Mouse (Mus musculus) G1E (cell line): Measurements from ENCODE around the gene Calr.

Experiments used
- GATA1 ChIP-seq: IDR thresholded peaks from 2 replicates; pipeline ENCODE4 v1.6.1; 2012; ENCODE audit warnings: borderline replicate concordance, low read length, inconsistent platforms, mixed read lengths
- TAL1 ChIP-seq: conservative IDR thresholded peaks from 2 replicates; pipeline ENCODE4 v1.6.1; 2012; ENCODE audit warnings: low read depth, low read length, inconsistent platforms, mixed read lengths

GRCm38 (mm10) chr8:84841514-84841913, 5.2 kb downstream of the Calr start:
- TF ChIP-seq GATA1 (no peak), TAL1 (no peak)
